Mouse (Mus musculus): Measurements from ENCODE around the gene Fam214b.

The Fam214b gene

DNA sequence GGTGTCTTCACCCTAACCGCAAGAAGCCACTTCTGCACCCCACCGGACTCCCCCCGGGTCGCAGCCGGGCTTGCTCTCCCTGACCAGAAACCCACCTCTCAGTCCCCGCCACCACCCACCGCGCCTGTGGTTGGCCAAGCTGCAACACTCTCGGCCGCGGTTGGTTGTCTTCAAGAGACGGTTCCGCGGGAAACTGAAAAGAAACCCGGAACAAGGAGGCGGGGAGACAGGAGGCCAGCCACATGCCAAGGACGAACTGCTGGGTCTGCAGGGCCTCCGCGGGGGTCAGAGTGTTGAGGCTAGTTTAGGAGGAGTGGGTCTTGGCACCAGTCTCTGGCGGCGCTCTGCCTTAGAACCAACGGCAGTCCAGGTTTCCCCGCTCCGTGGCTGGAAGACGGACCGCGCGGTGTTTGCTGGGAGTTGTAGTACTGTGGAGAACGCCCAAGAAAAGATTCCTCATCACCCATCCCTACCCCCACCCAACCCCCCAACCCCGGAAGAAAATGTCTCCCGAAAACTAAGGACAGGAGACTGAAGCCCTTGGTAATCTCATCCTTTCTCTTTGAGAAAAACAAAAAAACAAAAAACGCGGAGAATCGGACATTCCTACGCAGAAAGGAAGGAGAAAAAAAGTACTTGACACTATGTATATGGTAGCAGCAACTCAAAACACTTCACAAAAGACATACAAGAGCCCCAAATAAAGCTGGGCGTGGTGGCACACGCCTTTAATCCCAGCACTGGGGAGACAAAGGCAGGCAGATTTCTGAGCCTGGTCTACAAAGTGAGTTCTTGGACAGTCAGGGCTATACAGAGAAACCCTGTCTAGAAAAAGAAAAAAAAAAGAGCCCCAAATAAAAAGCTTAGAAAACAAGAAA, 35.6 kb downstream of the Fam214b start, which contains the start of gene Fancg:
Gene Fancg, minus strand, starts transcription at position 346 of the 878 bp plus-strand sequence.
- DNase-seq (ENCODE audit: low spot score in 2 of 2): peak; percentile 61 to 78

DNA sequence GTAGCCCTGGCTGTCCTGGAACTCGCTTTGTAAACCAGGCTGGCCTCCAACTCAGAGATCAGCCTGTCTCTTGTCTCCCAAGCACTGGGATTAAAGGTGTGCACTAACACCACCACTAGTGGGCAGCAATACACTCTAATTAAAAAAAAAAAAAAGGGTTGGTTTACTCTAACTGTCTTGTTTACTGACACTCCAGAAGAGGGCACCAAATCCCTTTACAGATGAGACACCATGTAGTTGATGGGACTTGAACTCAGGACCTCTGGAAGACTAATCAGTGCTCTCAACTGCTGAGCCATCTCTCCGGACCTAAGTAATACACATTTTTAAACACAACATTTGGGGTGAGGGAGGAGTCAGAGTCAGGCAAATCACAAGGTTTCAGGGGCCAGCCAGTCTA, 40.3 kb downstream of the Fam214b start:
- DNase-seq (ENCODE audit: low spot score in 2 of 2): no peak

DNA sequence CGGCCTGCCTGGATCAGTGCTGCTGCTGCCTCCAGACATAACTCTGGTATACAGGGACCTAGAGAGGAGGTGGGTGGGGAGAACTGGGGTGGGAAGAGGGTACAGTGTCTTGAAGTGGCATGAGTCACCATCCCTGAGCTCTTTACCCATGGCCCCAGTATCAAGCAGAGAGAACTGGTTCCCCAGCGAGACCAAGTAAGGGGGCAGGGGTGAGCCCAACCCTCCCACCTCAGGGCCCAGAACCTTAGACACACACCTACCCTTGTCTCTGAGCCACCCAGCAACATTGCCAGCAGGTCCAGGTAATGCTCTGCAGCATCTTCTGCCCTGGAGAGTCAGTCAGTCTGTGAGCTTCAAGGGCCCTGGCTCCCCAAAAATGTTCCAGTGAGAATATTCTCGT, 41.1 kb downstream of the Fam214b start:
- no peak for DNase-seq (ENCODE audit: low spot score in 2 of 2)

DNA sequence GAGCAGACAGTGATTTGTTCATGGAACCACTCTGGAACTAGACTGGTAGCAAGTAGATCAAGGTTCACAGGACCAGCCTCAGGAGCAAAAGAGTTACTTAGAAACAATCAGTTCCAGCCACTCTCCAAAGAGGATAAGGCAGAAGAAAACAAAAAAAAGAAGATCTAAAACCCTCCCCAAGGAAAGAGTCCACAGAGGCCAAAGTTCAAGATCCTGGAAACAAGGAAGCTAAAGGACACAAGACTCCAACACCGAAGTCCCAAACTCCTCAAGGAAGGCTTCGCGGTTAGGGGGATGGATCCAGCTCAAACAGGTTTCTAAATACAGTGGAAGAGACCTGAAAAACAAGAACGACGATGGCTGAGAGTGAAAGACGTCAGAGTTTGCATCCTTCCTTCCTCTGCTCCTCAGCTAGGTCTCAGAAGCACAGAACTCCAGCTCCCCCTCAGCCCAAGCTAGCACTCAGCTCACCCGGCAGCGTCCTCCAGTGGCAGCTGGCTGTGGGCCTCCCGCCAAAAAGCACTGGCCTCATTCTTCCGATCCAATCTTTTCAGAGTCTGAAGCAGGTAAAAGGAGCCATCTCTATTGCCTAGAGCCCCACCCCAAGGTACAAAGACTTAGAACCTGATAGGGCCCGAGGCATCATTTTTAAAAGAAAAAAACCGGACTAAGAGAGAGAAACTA, 43.1 kb downstream of the Fam214b start:
- no peak for DNase-seq (ENCODE audit: low spot score in 2 of 2)

DNA sequence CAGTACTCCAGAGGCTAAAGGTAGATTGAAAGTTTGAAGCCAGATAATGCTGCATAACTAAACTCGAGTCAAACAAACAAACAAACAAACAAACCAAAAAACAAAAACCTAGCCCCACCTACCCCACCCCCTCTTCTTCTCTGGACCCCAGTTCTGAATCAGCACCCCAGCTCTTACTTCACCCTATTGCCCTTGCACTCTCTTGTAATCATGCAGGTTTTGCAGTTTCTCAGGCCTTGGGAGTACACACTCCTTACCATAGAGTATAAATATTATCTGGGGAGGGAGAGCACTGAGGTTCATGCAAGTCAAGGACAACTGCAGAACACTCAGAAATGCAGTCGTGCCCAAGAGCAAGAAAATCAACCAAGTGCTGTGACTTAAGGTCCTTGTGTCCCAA, 44.7 kb downstream of the Fam214b start:
- DNase-seq (ENCODE audit: low spot score in 2 of 2): no peak

DNA sequence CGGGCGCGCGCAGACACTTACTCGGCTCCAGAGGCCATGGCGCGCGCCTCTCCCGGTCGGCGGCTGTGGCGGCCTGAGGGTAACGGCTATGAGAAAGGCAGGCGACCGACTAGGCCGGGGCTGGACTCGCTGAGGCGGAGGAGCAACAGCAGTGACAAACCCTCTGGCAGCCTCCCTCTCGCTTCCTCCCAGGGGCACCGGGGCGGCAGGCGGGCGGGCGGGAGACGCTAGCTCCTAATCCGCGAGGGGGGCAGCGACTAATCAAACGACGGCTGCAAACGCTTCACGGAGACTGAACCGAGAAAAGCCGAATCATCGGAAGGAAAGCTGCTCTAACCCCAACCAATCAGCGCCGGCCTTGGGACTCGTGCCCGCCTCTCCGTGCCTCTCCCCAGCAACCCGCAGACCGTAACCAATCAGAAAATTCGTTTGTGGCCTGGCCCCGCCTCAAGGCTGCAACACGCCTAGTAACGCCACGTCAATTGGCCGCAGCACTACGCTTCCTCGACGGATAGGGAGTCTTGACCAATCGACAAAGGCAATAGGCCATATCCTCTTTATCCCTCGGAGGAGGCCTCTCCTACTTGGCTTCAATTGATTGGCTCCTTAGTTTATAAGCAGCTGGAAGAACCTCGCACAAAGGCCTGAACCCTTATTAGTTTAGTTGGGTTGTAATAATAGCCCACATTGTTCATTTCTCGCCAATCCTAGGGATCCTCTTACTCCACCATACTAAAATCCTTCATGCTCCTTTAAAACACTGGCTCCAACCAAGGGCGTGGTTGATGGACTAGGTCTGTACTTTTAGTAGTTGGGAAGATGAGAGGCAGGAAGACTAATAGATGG, 45.7 kb downstream of the Fam214b start, which contains the start of gene Vcp:
Gene Vcp, minus strand, starts transcription at position 367 of the 846 bp plus-strand sequence.
- DNase-seq (ENCODE audit: low spot score in 2 of 2): peak; percentile 97

DNA sequence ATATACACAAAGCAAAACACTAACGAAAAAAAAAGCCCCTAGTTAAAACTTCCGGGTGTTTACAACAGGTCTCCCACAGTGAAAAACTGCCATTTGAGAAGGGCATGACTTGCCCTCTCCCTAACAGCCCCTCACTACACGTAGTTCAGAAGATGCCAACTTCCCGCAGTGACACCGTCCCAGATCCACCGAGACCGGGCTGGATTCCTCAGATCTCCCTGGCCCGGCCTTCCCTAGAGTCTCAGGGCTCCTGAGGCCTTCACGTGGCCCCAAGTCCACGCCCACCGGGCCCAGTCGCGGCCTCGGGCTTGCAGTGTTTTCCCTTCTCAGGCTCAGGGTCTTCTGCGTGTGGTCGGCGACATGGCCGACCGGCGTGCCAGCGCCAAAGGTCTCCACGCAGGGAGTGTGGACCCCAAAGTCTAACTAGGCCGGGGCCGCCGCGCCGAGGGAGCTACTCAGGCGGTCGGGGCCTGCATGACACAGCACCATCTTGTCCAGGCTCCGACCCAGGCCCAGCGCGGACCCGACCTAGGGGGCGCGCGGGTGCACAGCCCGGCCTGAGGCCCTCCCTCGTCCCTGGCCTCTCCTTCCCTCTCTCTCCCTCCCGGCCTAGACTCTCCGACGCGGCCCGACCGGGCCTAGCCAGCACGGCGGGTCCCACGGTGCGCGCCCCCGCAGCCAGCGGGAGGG, 46.4 kb downstream of the Fam214b start:
- peak; percentile 39 to 44 for DNase-seq (ENCODE audit: low spot score in 2 of 2)

DNA sequence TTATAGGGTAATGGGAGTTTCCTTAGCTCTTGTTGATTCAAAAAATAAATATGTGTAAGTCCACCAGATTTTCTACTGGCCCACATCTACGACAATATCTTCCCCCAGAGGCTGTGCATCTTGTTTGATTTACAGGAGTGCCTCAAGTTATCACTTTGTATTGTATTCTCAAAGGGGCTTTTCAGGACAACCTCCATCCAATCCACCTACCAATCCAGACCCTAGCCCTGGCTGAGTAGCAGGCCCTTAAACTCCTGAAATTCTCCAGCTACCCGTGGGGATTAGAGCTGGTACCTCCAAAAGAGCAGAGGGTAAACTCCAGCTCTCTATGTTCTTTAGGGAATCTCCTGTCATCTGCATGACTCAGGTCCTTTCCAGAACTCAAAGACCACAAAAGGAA, 48.0 kb downstream of the Fam214b start:
- no peak for DNase-seq (ENCODE audit: low spot score in 2 of 2)

DNA sequence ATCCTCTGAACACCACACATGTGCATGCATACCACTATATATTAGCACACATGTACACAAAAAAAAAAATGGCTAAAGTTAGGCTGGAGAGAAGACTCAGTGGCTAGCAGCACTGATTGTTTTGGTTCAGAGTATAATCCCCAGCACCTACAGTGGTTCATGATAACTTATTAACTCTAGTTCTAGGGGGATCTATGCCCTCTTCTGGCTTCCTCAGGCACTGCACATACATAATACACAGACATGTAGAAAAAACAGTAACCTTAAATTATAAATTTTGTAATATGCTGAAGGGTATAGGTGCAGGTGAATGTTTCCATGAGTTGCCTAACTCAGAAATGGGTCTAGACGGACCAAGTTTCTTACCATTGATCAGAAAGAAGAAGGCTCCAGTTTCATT, 57.7 kb downstream of the Fam214b start:
- DNase-seq (ENCODE audit: low spot score in 2 of 2): no peak

All from frontal cortex, postnatal 25 days (tissue).